Mouse (Mus musculus): Measurements from ENCODE around the gene Tm4sf5.

The Tm4sf5 gene

DNA sequence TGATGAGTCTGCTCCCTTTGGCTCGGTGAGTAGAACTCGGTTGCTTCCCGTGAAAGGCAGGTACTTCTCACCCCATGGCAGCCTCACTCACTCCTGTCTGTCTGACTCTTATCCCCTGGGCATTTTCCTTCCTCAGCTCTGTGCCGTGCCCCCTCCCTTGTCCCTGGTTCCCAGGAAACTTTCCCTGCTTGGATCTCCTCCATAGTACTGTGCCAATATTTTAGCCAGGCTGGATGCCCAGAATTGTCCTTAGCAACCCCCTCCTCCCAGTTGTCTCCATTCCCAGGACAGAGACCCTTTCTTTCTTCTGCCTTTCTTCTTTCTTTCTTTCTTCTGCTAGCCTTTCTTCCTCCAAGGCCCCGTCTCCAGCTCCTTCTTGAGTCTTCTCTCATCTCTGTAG is 36.4 kb downstream of the Tm4sf5 start:
- no peak for DNase-seq (ENCODE audit: low read depth)

DNA sequence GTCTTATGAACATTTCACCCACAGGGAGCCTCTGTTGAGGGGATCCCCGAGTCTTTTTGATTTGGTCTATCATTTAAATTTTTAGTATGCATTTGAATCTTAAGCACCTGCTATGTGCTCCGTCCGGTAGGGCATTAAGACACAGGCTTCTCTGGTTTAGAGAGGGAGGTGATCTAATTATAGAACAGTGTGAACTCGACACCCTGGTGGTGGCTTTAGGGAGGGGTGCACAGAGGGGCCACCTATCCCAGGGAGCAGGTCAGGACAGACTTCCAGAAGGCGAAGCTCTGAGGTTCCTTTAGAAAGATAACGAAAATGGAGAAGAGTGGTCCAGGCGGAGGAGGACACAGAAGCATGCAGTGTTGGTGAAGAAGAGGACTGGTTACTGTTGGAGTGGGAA is 39.5 kb downstream of the Tm4sf5 start:
- no peak for DNase-seq (ENCODE audit: low read depth)

DNA sequence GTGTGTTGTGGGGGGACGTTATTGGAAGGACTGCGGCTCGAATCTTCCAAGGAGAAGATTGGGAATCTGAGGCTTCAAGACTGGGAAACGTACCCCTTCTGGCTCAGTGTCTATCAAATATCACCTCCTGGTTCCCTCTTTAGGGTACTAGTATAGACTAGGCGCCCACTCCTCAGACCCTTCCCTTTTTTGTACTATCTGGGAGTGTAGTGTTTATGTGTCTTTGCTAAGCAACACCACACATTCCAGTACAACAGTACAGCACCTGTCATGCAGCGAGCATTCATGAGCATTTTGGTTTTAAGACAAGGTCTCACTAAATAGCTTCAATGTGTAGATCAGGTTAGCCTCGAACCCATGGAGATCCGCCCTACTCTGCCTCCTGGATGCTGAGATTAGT is 46.5 kb downstream of the Tm4sf5 start:
- DNase-seq (ENCODE audit: low read depth), result no peak

DNA sequence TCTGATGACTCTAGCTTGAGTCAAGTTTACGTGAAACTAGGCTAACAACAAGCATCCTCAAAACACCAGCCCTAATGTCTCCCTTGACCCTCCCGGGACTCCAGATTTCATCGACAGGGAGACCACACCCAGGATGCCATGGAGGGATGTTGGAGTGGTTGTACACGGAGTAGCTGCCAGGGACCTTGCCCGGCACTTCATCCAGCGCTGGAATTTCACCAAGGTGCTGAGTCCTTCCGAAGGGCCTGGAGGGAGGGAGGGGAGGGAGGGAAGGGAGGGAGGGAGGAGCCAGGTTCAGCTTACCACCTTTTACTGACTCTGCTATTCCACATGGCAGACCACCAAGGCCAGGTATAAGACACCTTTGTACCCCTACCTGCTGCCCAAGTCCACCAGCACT is 48.9 kb downstream of the Tm4sf5 start:
- DNase-seq (ENCODE audit: low read depth), result no peak

DNA sequence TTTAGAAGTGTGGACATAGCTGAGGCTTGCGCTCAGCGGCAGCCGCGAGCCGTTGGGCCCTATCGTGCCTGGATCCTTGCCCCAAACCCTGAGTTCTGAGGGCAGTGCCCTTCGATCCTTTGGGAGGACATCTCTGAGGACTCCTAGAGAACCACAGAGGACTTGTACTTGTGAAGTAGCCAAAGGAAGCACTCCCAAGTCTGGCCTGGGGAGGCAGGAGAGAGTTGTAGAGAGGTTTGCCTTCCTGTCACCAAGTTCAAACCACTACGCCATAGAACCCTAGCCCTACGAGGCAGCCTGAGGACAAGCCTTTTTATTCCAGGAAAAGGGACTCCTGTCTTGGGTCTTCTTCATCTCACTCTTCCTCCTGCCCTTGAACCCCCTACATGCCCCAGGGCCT is 52.5 kb downstream of the Tm4sf5 start:
- no peak for DNase-seq (ENCODE audit: low read depth)

Measured in c-Kit-positive CD71-positive TER-119-negative erythroid progenitor cells, embryonic 14.5 days (primary cell).